Mouse (Mus musculus) small intestine, adult 2 months (tissue): ENCODE measurements around the gene Kifc1.

Experiments
- CTCF ChIP-seq: fragments of 200-500 bp; IDR thresholded peaks from 2 replicates; pipeline ENCODE4 v1.5.1; 2012; ENCODE audit warnings: low read depth, mild to moderate bottlenecking, control low read depth, inconsistent platforms, low read length, moderate library complexity, mixed read lengths; ENCODE audit not compliant: insufficient replicate concordance, insufficient read length; ENCODE audit errors: extremely low read depth
- POLR2A ChIP-seq: fragments of 200-500 bp; IDR thresholded peaks from 2 replicates; pipeline ENCODE4 v1.6.1; 2012; ENCODE audit warnings: low read depth, mild to moderate bottlenecking, control low read depth, inconsistent platforms, low read length, moderate library complexity

DNA sequence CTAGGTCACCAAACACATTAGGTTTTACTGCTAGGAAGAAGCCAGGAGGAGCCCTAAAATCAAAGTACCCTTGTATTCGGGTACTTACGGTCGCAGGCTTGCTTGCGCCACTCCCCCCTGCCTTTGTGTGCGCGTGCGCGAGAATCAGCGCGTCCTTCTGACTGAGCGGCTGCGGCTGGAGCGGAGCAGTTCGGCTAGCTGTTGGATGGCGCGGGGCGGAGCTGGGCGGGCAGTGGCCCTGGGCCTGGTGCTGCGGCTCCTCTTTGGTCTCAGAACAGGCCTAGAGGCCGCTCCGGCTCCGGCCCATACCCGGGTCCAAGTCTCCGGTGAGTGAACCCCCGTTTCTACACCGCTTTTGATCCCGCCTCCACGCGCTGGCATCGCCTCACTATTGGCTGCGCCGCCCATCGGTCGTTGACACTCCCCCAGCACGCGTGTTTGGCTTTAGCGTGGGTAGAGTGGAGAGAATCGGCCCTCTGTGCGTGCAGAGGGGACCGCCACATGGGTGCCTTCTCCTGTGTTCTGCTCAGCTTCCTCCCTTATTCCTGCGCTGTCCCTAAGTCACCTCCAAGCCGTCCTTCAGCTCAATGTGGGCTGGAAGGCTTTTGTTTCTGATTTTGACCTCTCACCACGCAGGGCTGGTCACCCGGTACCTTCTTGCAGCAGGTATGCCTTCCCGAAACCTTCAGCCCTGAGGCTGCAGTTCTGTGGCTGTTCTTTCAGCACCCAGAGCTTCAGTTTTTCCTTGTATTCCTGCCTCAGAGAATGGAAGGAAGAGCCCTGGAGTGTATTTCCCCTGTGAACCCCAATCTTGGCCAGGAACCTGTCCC, 47.3 kb downstream of the Kifc1 start, which contains the start of gene Cd320:
- TF ChIP-seq POLR2A (no peak), CTCF (no peak)
